Mouse (Mus musculus) T-helper 17 cell (primary cell): ENCODE measurements around the gene Tmem131l.

Source experiments
- in situ Hi-C, 2 experiments: fragments of 300-600 bp; cut with MboI, MseI; formaldehyde crosslinking; loops; 1 replicate in 1 of 2; 2 replicates in 1 of 2; pipeline ENCODE4 v1.15.1; 2025; ENCODE audit warnings: high pct_unique_total_duplicates in 2 of 2

The Tmem131l gene

GRCm38 (mm10) chr3:84059261-84059660, 19.3 kb upstream of the Tmem131l start:
- in situ Hi-C loops: loop anchor here in 1 of 2 experiments (25.0 kb wide), 1 partner anchor 778 kb away; no protein-coding TSS in a partner anchor

- in situ Hi-C loops: loop anchor here in 1 of 2 experiments (10.0 kb wide), 1 partner anchor 1964 kb away; no protein-coding TSS in a partner anchor
These were observed 8.8 kb upstream of the Tmem131l start for GRCm38 (mm10) chr3:84048729-84049175.

GRCm38 (mm10) chr3:84046206-84046605, 6.2 kb upstream of the Tmem131l start:
- in situ Hi-C loops: loop anchor here in 1 of 2 experiments (10.0 kb wide), 1 partner anchor 1961 kb away; no protein-coding TSS in a partner anchor

- in situ Hi-C loops: loop anchor here in 1 of 2 experiments (10.0 kb wide), 1 partner anchor 1957 kb away; no protein-coding TSS in a partner anchor
These were observed 1.8 kb upstream of the Tmem131l start for GRCm38 (mm10) chr3:84041739-84042138.

GRCm38 (mm10) chr3:84040476-84041082, 604 bp upstream of the Tmem131l start:
- in situ Hi-C loops: loop anchor here in 1 of 2 experiments (10.0 kb wide), 1 partner anchor 1956 kb away; no protein-coding TSS in a partner anchor

GRCm38 (mm10) chr3:84038981-84039645, 862 bp downstream of the Tmem131l start:
- in situ Hi-C loops: no loop called here

- in situ Hi-C loops: no loop called here
These were observed 1.8 kb downstream of the Tmem131l start for GRCm38 (mm10) chr3:84038126-84038525.

GRCm38 (mm10) chr3:84037536-84037935, 2.4 kb downstream of the Tmem131l start:
- in situ Hi-C loops: no loop called here

GRCm38 (mm10) chr3:84036866-84037265, 3.1 kb downstream of the Tmem131l start:
- in situ Hi-C loops: no loop called here

- in situ Hi-C loops: no loop called here
These were observed 4.1 kb downstream of the Tmem131l start for GRCm38 (mm10) chr3:84035728-84036364.

GRCm38 (mm10) chr3:84034115-84034780, 5.7 kb downstream of the Tmem131l start:
- in situ Hi-C loops: no loop called here

GRCm38 (mm10) chr3:84032933-84033730, 6.8 kb downstream of the Tmem131l start:
- in situ Hi-C loops: no loop called here

GRCm38 (mm10) chr3:84032419-84032818, 7.6 kb downstream of the Tmem131l start:
- in situ Hi-C loops: no loop called here

- in situ Hi-C loops: no loop called here
These were observed 8.8 kb downstream of the Tmem131l start for GRCm38 (mm10) chr3:84031216-84031615.

- in situ Hi-C loops: no loop called here
These were observed 11.0 kb downstream of the Tmem131l start for GRCm38 (mm10) chr3:84028968-84029367.

GRCm38 (mm10) chr3:84027691-84028159, 12.2 kb downstream of the Tmem131l start:
- in situ Hi-C loops: no loop called here

GRCm38 (mm10) chr3:84024512-84025072, 15.4 kb downstream of the Tmem131l start:
- in situ Hi-C loops: no loop called here

- in situ Hi-C loops: no loop called here
These were observed 17.3 kb downstream of the Tmem131l start for GRCm38 (mm10) chr3:84022723-84023122.

GRCm38 (mm10) chr3:84022201-84022584, 17.8 kb downstream of the Tmem131l start:
- in situ Hi-C loops: no loop called here
